7 mouse cellular contexts compared by ENCODE assay signal in the genomic region with DNA sequence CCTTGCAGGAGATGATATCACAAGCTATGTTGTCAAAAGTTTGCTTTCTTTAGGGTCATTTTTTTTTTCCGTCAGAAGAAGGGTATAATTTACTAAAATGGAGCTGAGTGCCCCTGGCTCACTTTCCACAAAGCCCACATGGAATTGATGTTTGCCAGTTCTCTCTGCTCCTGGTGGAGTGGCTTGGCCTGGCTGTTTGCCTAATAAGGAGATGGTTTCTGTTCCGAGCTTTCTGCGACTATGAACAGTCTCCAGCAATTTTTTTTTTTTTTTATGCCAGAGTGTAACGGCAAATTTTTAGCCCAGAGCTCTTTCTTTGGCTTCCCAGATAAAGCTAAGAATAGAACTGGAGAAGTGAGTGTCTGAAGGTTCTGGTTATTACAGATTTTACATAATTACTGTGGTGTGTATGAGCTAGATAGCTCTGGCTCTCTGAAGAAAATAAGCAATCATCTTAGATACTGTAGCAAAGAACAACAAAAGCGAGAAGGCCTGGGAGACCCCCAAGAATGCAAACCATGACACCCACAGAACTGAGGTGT. TPM values are rescaled to one million over a fixed set of nuclear protein-coding genes. Genes with fewer than 3 reads are reported as not detected.
DNase-seq lines count a peak whose midpoint lies in the region; ATAC-seq lines count a peak whose summit lies in the region.

No protein-coding gene starts in this region.

- H3K9me3 ChIP-seq in heart, embryonic 14.5 days (ENCODE audit: control insufficient read depth, low read length) = no peaks in the 10 kb centered on the region
- no peaks in the 10 kb centered on the region for H3K9me3 ChIP-seq in heart, embryonic 10.5 days
- no peaks in the 10 kb centered on the region for H3K9me3 ChIP-seq in embryonic facial prominence, embryonic 15.5 days (replicated peaks)
- H3K9me3 ChIP-seq in kidney, embryonic 16.5 days (ENCODE audit: low read length) = no peaks in the 10 kb centered on the region

- no peak for DNase-seq in heart, embryonic 10.5 days (ENCODE audit: low spot score)
- DNase-seq in cerebellum, adult 18-20 months = peak; percentile 43
- peak; percentile 52 to 67 for DNase-seq in right cerebral cortex, adult 2 months (ENCODE audit: low spot score in 2 of 2)
- DNase-seq in ovary, postnatal 10 days (ENCODE audit: low spot score) = no peak

- H3K27me3 ChIP-seq in heart, embryonic 14.5 days (ENCODE audit: control insufficient read depth, insufficient read depth, low read length) = no peaks in the 10 kb centered on the region
- no peaks in the 10 kb centered on the region for H3K27me3 ChIP-seq in heart, embryonic 10.5 days (ENCODE audit: insufficient read depth, poor library complexity, severe bottlenecking)
- H3K27me3 ChIP-seq in embryonic facial prominence, embryonic 15.5 days = no peaks in the 10 kb centered on the region
- no peaks in the 10 kb centered on the region for H3K27me3 ChIP-seq in kidney, embryonic 16.5 days (ENCODE audit: insufficient read depth, low read length)

- H3K4me1 ChIP-seq in heart, embryonic 14.5 days (ENCODE audit: control insufficient read depth in 2 of 2, insufficient read depth in 2 of 2, low read length in 2 of 2) = no peaks in the 10 kb centered on the region
- no peaks in the 10 kb centered on the region for H3K4me1 ChIP-seq in heart, embryonic 10.5 days
- 0 out of 2 replicates have a peak, but pooled peaks cover 9% of the 10 kb centered on the region for H3K4me1 ChIP-seq in embryonic facial prominence, embryonic 15.5 days
- no peaks in the 10 kb centered on the region for H3K4me1 ChIP-seq in kidney, embryonic 16.5 days (ENCODE audit: insufficient read depth, low read length)

- H3K36me3 ChIP-seq in heart, embryonic 14.5 days (ENCODE audit: control insufficient read depth, insufficient read depth, low read length) = no peaks in the 10 kb centered on the region
- H3K36me3 ChIP-seq in heart, embryonic 10.5 days = no peaks in the 10 kb centered on the region
- H3K36me3 ChIP-seq in embryonic facial prominence, embryonic 15.5 days = no peaks in the 10 kb centered on the region
- H3K36me3 ChIP-seq in kidney, embryonic 16.5 days (ENCODE audit: insufficient read depth, low read length) = no peaks in the 10 kb centered on the region

- 38% methylated on average over 5 of the region's 5 CpGs for WGBS in heart, embryonic 14.5 days
- 58% methylated on average over 5 of the region's 5 CpGs for WGBS in heart, embryonic 10.5 days
- 33% methylated on average over 5 of the region's 5 CpGs for WGBS in embryonic facial prominence, embryonic 15.5 days
- 77% methylated on average over 5 of the region's 5 CpGs for WGBS in kidney, embryonic 16.5 days

- no peak for ATAC-seq in heart, embryonic 14.5 days (ENCODE audit: insufficient number of reproducible peaks, insufficient read depth, low FRiP score, low read depth)
- ATAC-seq in embryonic facial prominence, embryonic 15.5 days (ENCODE audit: insufficient number of reproducible peaks, low FRiP score, low TSS enrichment, low read depth) = 0 out of 2 replicates have a peak, but pooled peaks have one; percentile 47
- no peak for ATAC-seq in kidney, embryonic 16.5 days (ENCODE audit: low FRiP score, low TSS enrichment)

- no peak overlapping the region for H3K9ac ChIP-seq in heart, embryonic 14.5 days (ENCODE audit: low read length)
- H3K9ac ChIP-seq in embryonic facial prominence, embryonic 15.5 days = no peak overlapping the region
- no peak overlapping the region for H3K9ac ChIP-seq in kidney, embryonic 16.5 days (replicated peaks; ENCODE audit: low read length)

- H3K4me2 ChIP-seq in heart, embryonic 14.5 days (ENCODE audit: low read length) = no peak overlapping the region
- H3K4me2 ChIP-seq in embryonic facial prominence, embryonic 15.5 days (replicated peaks) = no peak overlapping the region
- no peak overlapping the region for H3K4me2 ChIP-seq in kidney, embryonic 16.5 days (replicated peaks; ENCODE audit: low read depth, low read length)

- H3K4me3 ChIP-seq in heart, embryonic 14.5 days (ENCODE audit: control insufficient read depth in 1 of 2, insufficient read depth in 1 of 2, low read depth in 1 of 2, low read length in 2 of 2) = no peak overlapping the region
- H3K4me3 ChIP-seq in heart, embryonic 10.5 days = no peak overlapping the region
- H3K4me3 ChIP-seq in embryonic facial prominence, embryonic 15.5 days (replicated peaks) = no peak overlapping the region
- H3K4me3 ChIP-seq in kidney, embryonic 16.5 days (ENCODE audit: low read length) = no peak overlapping the region

- peak overlapping the region; percentile 45 to 62; a peak in 2 of 4 replicates for H3K27ac ChIP-seq in heart, embryonic 14.5 days (replicated peaks in 1 of 2; ENCODE audit: control insufficient read depth in 1 of 2, insufficient read depth in 1 of 2, low read depth in 2 of 2, low read length in 2 of 2)
- no peak overlapping the region for H3K27ac ChIP-seq in heart, embryonic 10.5 days
- peak overlapping the region; percentile 52 for H3K27ac ChIP-seq in embryonic facial prominence, embryonic 15.5 days (replicated peaks)
- H3K27ac ChIP-seq in kidney, embryonic 16.5 days (ENCODE audit: low read length) = no peak overlapping the region

RNA-seq across cellular contexts. Expression of a gene that starts 12.1 kb away (rescaled TPM):
- 12.6 and 12.7 TPM in 2 replicates for polyA plus RNA-seq in heart, embryonic 14.5 days (2014; fragmentation: Nextera tagmentation; extraction: Ambion mirVana)
- polyA plus RNA-seq in heart, embryonic 10.5 days (2016; fragmentation: Nextera tagmentation; extraction: Ambion mirVana) = 5.6 and 6.8 TPM in 2 replicates
- polyA plus RNA-seq in embryonic facial prominence, embryonic 15.5 days (2015; fragmentation: Nextera tagmentation; extraction: Ambion mirVana) = 13.1 and 13.6 TPM in 2 replicates
- 6.6 and 6.7 TPM in 2 replicates for polyA plus RNA-seq in kidney, embryonic 16.5 days (2015; fragmentation: Nextera tagmentation; extraction: Ambion mirVana)

Comparison
In these comparisons a context has a peak if more than half of its experiments do, and no peak if none do; other contexts are left out.
1. H3K27ac ChIP-seq: peak in heart, embryonic 14.5 days (2 of 2) and embryonic facial prominence, embryonic 15.5 days (single experiment); none in heart, embryonic 10.5 days (single experiment) and kidney, embryonic 16.5 days (single experiment).
2. DNase-seq: peak in cerebellum, adult 18-20 months (2 of 2) and right cerebral cortex, adult 2 months (2 of 2); none in heart, embryonic 10.5 days (single experiment) and ovary, postnatal 10 days (single experiment).